Mouse (Mus musculus): ENCODE data around the gene Gm11032. TPM values are rescaled to one million over a fixed set of nuclear protein-coding genes. Genes with fewer than 3 reads are reported as not detected.

Gm11032 gene
- polyA plus RNA-seq, 1 experiment from 2014 or later = not detected

GRCm38 (mm10) chr11:4601890-4602289 is 18.0 kb upstream of the Gm11032 start:
- WGBS = 89% methylated on average over 5 of the region's 5 CpGs
- Histone ChIP-seq H3K9ac (no peak overlapping the region), H3K4me2 (no peak overlapping the region), H3K27me3 (no peaks in the 10 kb centered on the region), H3K27ac (no peak overlapping the region), H3K9me3 (replicated peaks) (no peaks in the 10 kb centered on the region), H3K4me3 (no peak overlapping the region), H3K4me1 (replicated peaks) (peaks cover 42% of the 10 kb centered on the region), H3K36me3 (no peaks in the 10 kb centered on the region)
- ATAC-seq (replicated peaks; ENCODE audit: insufficient number of reproducible peaks, insufficient read depth, low FRiP score, low read depth) = no peak

GRCm38 (mm10) chr11:4602691-4603441 is 17.0 kb upstream of the Gm11032 start:
- peak overlapping the region; percentile 70 for H3K27ac ChIP-seq
- WGBS = 32% methylated on average over 12 of the region's 12 CpGs
- ATAC-seq (replicated peaks; ENCODE audit: insufficient number of reproducible peaks, insufficient read depth, low FRiP score, low read depth) = peak; percentile 33; the same call in 1 of the 2 replicates
- no peaks in the 10 kb centered on the region for H3K36me3 ChIP-seq
- peaks cover 44% of the 10 kb centered on the region for H3K4me1 ChIP-seq (replicated peaks)
- H3K9ac ChIP-seq = peak overlapping the region; percentile 9; the same call in 1 of the 2 replicates
- H3K4me2 ChIP-seq = peak overlapping the region; percentile 44
- no peaks in the 10 kb centered on the region for H3K27me3 ChIP-seq
- H3K9me3 ChIP-seq (replicated peaks) = no peaks in the 10 kb centered on the region
- no peak overlapping the region for H3K4me3 ChIP-seq

- Histone ChIP-seq H3K36me3 (no peaks in the 10 kb centered on the region), H3K9me3 (replicated peaks) (no peaks in the 10 kb centered on the region), H3K9ac (no peak overlapping the region), H3K4me1 (replicated peaks) (peaks cover 44% of the 10 kb centered on the region), H3K27me3 (no peaks in the 10 kb centered on the region), H3K4me3 (no peak overlapping the region), H3K4me2 (no peak overlapping the region), H3K27ac (peak overlapping the region; percentile 48; the same call in 1 of the 2 replicates)
- WGBS = 37% methylated on average over 6 of the region's 6 CpGs
- ATAC-seq (replicated peaks; ENCODE audit: insufficient number of reproducible peaks, insufficient read depth, low FRiP score, low read depth) = no peak
Observed at GRCm38 (mm10) chr11:4604441-4604840, 15.4 kb upstream of the Gm11032 start.

GRCm38 (mm10) chr11:4605414-4605813 is 14.5 kb upstream of the Gm11032 start:
- ATAC-seq (replicated peaks; ENCODE audit: insufficient number of reproducible peaks, insufficient read depth, low FRiP score, low read depth) = peak; percentile 36
- H3K9me3 ChIP-seq (replicated peaks) = no peaks in the 10 kb centered on the region
- H3K9ac ChIP-seq = no peak overlapping the region
- H3K4me1 ChIP-seq (replicated peaks) = peaks cover 44% of the 10 kb centered on the region
- WGBS = 61% methylated on average over 7 of the region's 7 CpGs
- no peak overlapping the region for H3K4me3 ChIP-seq
- no peak overlapping the region for H3K4me2 ChIP-seq
- no peaks in the 10 kb centered on the region for H3K27me3 ChIP-seq
- H3K27ac ChIP-seq = peak overlapping the region; percentile 71
- no peaks in the 10 kb centered on the region for H3K36me3 ChIP-seq

- ATAC-seq (replicated peaks; ENCODE audit: insufficient number of reproducible peaks, insufficient read depth, low FRiP score, low read depth) = peak; percentile 65
- Histone ChIP-seq H3K27ac (peak overlapping the region; percentile 71), H3K4me3 (no peak overlapping the region), H3K9ac (no peak overlapping the region), H3K9me3 (replicated peaks) (no peaks in the 10 kb centered on the region), H3K27me3 (no peaks in the 10 kb centered on the region), H3K4me1 (replicated peaks) (peaks cover 49% of the 10 kb centered on the region), H3K36me3 (no peaks in the 10 kb centered on the region), H3K4me2 (no peak overlapping the region)
- WGBS = 50% methylated on average over 1 of the region's 1 CpGs
Observed at GRCm38 (mm10) chr11:4606541-4606940, 13.3 kb upstream of the Gm11032 start.

- H3K9ac ChIP-seq = 0 out of 2 replicates have a peak overlapping the region, but pooled peaks have one; percentile 10
Observed at GRCm38 (mm10) chr11:4611904-4612303, 8.0 kb upstream of the Gm11032 start.

GRCm38 (mm10) chr11:4620501-4621108 is 738 bp downstream of the Gm11032 start:
- ATAC-seq (replicated peaks; ENCODE audit: insufficient number of reproducible peaks, insufficient read depth, low FRiP score, low read depth) = no peak
- Histone ChIP-seq H3K27me3 (no peaks in the 10 kb centered on the region), H3K4me2 (peak overlapping the region; percentile 57), H3K27ac (peak overlapping the region; percentile 53), H3K36me3 (no peaks in the 10 kb centered on the region), H3K9ac (peak overlapping the region; percentile 21; the same call in 1 of the 2 replicates), H3K4me3 (peak overlapping the region; percentile 19), H3K4me1 (replicated peaks) (peaks cover 13% of the 10 kb centered on the region), H3K9me3 (replicated peaks) (no peaks in the 10 kb centered on the region)
- WGBS = 26% methylated on average over 13 of the region's 13 CpGs

More at GRCm38 (mm10) chr11:4611904-4612303, 8.0 kb upstream of the Gm11032 start:
- Histone ChIP-seq H3K27me3 (no peaks in the 10 kb centered on the region), H3K4me3 (no peak overlapping the region), H3K4me1 (replicated peaks) (peaks cover 17% of the 10 kb centered on the region), H3K36me3 (no peaks in the 10 kb centered on the region), H3K9me3 (replicated peaks) (no peaks in the 10 kb centered on the region), H3K27ac (peak overlapping the region; percentile 86), H3K4me2 (peak overlapping the region; percentile 29)
- WGBS = 52% methylated on average over 2 of the region's 2 CpGs
- ATAC-seq (replicated peaks; ENCODE audit: insufficient number of reproducible peaks, insufficient read depth, low FRiP score, low read depth) = no peak

GRCm38 (mm10) chr11:4621866-4622265 is 2.0 kb downstream of the Gm11032 start:
- H3K9me3 ChIP-seq (replicated peaks) = no peaks in the 10 kb centered on the region
- H3K27me3 ChIP-seq = no peaks in the 10 kb centered on the region
- H3K4me1 ChIP-seq (replicated peaks) = peaks cover 13% of the 10 kb centered on the region
- H3K36me3 ChIP-seq = no peaks in the 10 kb centered on the region
- no peak overlapping the region for H3K9ac ChIP-seq
- no peak overlapping the region for H3K27ac ChIP-seq
- no peak overlapping the region for H3K4me3 ChIP-seq
- ATAC-seq (replicated peaks; ENCODE audit: insufficient number of reproducible peaks, insufficient read depth, low FRiP score, low read depth) = no peak
- H3K4me2 ChIP-seq = no peak overlapping the region
- 73% methylated on average over 4 of the region's 4 CpGs for WGBS

- H3K27ac ChIP-seq = no peak overlapping the region
- WGBS = 73% methylated on average over 7 of the region's 7 CpGs
- no peak for ATAC-seq (replicated peaks; ENCODE audit: insufficient number of reproducible peaks, insufficient read depth, low FRiP score, low read depth)
- H3K9me3 ChIP-seq (replicated peaks) = no peaks in the 10 kb centered on the region
- no peak overlapping the region for H3K9ac ChIP-seq
- H3K27me3 ChIP-seq = no peaks in the 10 kb centered on the region
- H3K4me1 ChIP-seq (replicated peaks) = peaks cover 13% of the 10 kb centered on the region
- no peak overlapping the region for H3K4me2 ChIP-seq
- H3K36me3 ChIP-seq = no peaks in the 10 kb centered on the region
- no peak overlapping the region for H3K4me3 ChIP-seq
Observed at GRCm38 (mm10) chr11:4622442-4622986, 2.6 kb downstream of the Gm11032 start.

GRCm38 (mm10) chr11:4622997-4623396 is 3.1 kb downstream of the Gm11032 start:
- no peak overlapping the region for H3K4me2 ChIP-seq
- no peak overlapping the region for H3K4me3 ChIP-seq
- no peak overlapping the region for H3K27ac ChIP-seq
- H3K9me3 ChIP-seq (replicated peaks) = no peaks in the 10 kb centered on the region
- no peak for ATAC-seq (replicated peaks; ENCODE audit: insufficient number of reproducible peaks, insufficient read depth, low FRiP score, low read depth)
- no peaks in the 10 kb centered on the region for H3K36me3 ChIP-seq
- H3K4me1 ChIP-seq (replicated peaks) = peaks cover 13% of the 10 kb centered on the region
- WGBS = 58% methylated on average over 5 of the region's 5 CpGs
- H3K9ac ChIP-seq = no peak overlapping the region
- no peaks in the 10 kb centered on the region for H3K27me3 ChIP-seq

GRCm38 (mm10) chr11:4625931-4626330 is 6.1 kb downstream of the Gm11032 start:
- WGBS = 70% methylated on average over 7 of the region's 7 CpGs
- no peaks in the 10 kb centered on the region for H3K27me3 ChIP-seq

More at GRCm38 (mm10) chr11:4625931-4626330, 6.1 kb downstream of the Gm11032 start:
- no peak overlapping the region for H3K9ac ChIP-seq
- no peaks in the 10 kb centered on the region for H3K36me3 ChIP-seq
- no peak overlapping the region for H3K4me2 ChIP-seq
- H3K4me3 ChIP-seq = no peak overlapping the region
- peaks cover 15% of the 10 kb centered on the region for H3K4me1 ChIP-seq (replicated peaks)
- no peak overlapping the region for H3K27ac ChIP-seq
- no peaks in the 10 kb centered on the region for H3K9me3 ChIP-seq (replicated peaks)
- ATAC-seq (replicated peaks; ENCODE audit: insufficient number of reproducible peaks, insufficient read depth, low FRiP score, low read depth) = no peak
